Mouse (Mus musculus) forebrain, embryonic 13.5 days (tissue): ENCODE results near the gene Scmh1. TPM values are rescaled to one million over a fixed set of nuclear protein-coding genes. Genes with fewer than 3 reads are reported as not detected.

Experiments
- ATAC-seq: fragments of 200-750 bp; cut with Nextera tagmentation; 2 replicates; pipeline ENCODE4 v1.8.0; 2017
- H3K27ac ChIP-seq: fragments of 300-500 bp; sonication (generic); 2 replicates; pipeline ENCODE4 v1.5.1; 2015; ENCODE audit warnings: inconsistent platforms, mild to moderate bottlenecking, moderate library complexity
- H3K27me3 ChIP-seq: fragments of 300-500 bp; sonication (generic); 2 replicates; pipeline ENCODE4 v1.6.1; 2015; ENCODE audit warnings: mild to moderate bottlenecking, inconsistent platforms
- H3K36me3 ChIP-seq: fragments of 300-500 bp; sonication (generic); 2 replicates; pipeline ENCODE4 v1.6.1; 2015; ENCODE audit warnings: mild to moderate bottlenecking, inconsistent platforms; ENCODE audit not compliant: poor library complexity, severe bottlenecking
- H3K4me1 ChIP-seq: fragments of 300-500 bp; sonication (generic); 2 replicates; pipeline ENCODE4 v1.6.1; 2015; ENCODE audit warnings: inconsistent platforms
- H3K4me2 ChIP-seq: fragments of 300-500 bp; sonication (generic); 2 replicates; pipeline ENCODE4 v1.6.1; 2015; ENCODE audit warnings: inconsistent platforms, mild to moderate bottlenecking, moderate library complexity
- H3K4me3 ChIP-seq: fragments of 300-500 bp; sonication (generic); 2 replicates; pipeline ENCODE4 v1.5.1; 2015; ENCODE audit warnings: mild to moderate bottlenecking, inconsistent platforms
- H3K9ac ChIP-seq: fragments of 300-500 bp; sonication (generic); 2 replicates; pipeline ENCODE4 v1.6.1; 2015; ENCODE audit warnings: mild to moderate bottlenecking, inconsistent platforms
- H3K9me3 ChIP-seq: fragments of 300-500 bp; sonication (generic); replicated peaks from 2 replicates; pipeline ENCODE4 v1.6.1; 2016; ENCODE audit warnings: inconsistent platforms
- WGBS: fragments of 180-500 bp; shearing (Covaris S2); methylation state at CpG from one replicate; pipeline ENCODE4 v1.1.7; 2015; 5-methylcytosine and 5-hydroxymethylcytosine counted together
- polyA plus RNA-seq: library from polyadenylated mRNA; unstranded; fragments of >200 nt; fragmentation: Nextera tagmentation; extraction: Ambion mirVana; gene quantifications from 2 replicates; pipeline ENCODE4 v1.2.1, GENCODE M21; 2015

Scmh1 gene
- 48.9 and 49.7 TPM in 2 replicates for polyA plus RNA-seq

DNA sequence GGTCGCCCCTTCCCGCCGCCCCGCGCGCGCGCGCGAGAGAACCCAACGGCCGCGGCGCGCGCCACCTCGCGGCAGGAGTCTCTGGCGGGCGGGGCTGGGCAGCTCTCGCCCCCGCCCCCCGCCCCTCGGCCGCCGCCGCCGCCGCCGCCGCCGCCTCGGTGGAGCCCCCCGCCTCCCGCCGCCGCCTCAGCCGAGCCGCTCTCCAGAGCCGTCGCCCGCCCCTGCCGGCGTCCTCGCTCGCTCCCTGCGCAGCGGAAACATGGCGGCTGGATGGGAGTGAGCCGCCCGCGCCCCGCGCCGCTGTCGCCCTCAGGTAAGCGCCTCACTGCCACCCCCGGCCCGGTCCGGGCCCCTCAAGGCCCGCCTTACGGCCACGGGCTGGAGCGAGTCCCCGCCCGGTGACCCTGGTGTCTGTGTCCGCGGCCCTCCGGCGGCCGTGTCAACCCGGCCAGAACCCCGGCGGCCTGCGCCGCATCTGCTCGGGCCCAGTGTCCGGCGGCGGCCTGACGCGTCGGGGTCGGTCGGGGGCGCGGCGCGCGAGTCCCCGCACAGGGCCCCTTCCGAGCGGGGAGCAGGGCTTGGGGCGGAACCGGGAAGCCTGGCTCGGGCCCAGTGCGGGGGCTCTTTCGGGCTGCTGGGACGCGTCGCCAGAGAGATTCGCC is at the start of gene Scmh1:
Gene Scmh1 (plus strand): TSS at position 138 of the 662 bp plus-strand sequence.
- Histone ChIP-seq H3K36me3 (no peaks in the 10 kb centered on the region), H3K9ac (peak within 1 kb of the TSS; percentile 99), H3K4me2 (peak within 1 kb of the TSS; percentile 65), H3K27ac (peak within 1 kb of the TSS; percentile 92), H3K4me1 (peaks cover 24% of the 10 kb centered on the region), H3K27me3 (peaks cover 9% of the 10 kb centered on the region; the same call in 1 of the 2 replicates), H3K4me3 (peak within 1 kb of the TSS; percentile 97), H3K9me3 (no peaks in the 10 kb centered on the region)
- WGBS, result under 1% methylated on average over 71 of the region's 102 CpGs
- peak; percentile 89 for ATAC-seq

DNA sequence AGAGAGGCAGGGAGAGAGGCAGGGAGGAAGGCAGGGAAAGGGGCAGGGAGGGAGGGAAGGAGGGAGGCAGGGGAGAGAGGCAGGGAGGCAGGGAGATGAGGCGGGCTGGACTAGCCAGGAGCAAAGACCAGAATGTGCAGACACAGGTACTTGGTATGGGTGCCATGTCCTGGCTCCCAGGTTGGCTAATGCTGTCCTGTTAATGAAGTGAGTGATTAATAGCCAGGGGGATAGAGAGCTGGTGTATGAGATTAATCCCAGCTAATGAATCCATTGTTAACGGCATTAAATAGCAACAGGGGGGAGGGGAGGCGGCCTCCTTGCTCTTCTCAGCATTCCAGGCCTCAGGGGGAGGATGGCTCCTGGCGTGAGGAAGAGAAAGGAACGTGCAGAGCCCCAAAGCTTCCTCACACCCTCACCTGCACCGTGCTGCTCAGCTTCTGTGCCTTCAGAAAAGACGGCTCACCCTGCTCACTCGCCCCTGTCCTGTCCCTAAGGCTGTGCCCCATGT is 45.0 kb upstream of the Scmh1 start:
- no peaks in the 10 kb centered on the region for H3K9me3 ChIP-seq
- H3K9ac ChIP-seq, result peak overlapping the region; percentile 23; the same call in 1 of the 2 replicates
- ATAC-seq, result peak; percentile 41; the same call in 1 of the 2 replicates
- H3K27ac ChIP-seq, result peak overlapping the region; percentile 69
- H3K4me2 ChIP-seq, result no peak overlapping the region
- no peak overlapping the region for H3K4me3 ChIP-seq
- H3K36me3 ChIP-seq, result no peaks in the 10 kb centered on the region
- 4% methylated on average over 8 of the region's 8 CpGs for WGBS
- H3K4me1 ChIP-seq, result peaks cover 23% of the 10 kb centered on the region
- H3K27me3 ChIP-seq, result peaks cover 3% of the 10 kb centered on the region; the same call in 1 of the 2 replicates

DNA sequence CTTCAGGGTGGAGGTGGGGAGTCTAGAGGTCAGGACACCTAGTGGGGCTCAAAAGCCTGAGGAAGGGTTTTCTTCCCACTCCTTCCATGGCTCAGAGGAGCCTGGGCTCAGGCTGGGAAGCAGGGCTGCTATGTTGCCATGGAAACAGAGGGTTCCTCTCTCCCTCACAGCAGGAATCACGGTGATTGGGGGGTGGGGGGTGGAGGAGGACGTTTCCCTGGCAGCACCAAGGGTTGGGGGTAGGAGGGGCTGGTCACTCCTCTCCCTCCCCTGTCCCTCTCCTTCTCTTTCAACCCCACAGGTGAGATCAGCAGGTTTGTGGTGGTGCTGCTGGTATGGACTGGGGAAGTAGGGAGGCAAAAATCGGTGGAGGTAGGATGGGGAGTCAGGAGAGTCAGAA is 40.4 kb upstream of the Scmh1 start:
- peaks cover 10% of the 10 kb centered on the region; the same call in 1 of the 2 replicates for H3K27me3 ChIP-seq
- no peaks in the 10 kb centered on the region for H3K9me3 ChIP-seq
- 4% methylated on average over 3 of the region's 3 CpGs for WGBS
- peaks cover 45% of the 10 kb centered on the region for H3K4me1 ChIP-seq
- no peak overlapping the region for H3K4me3 ChIP-seq
- peak overlapping the region; percentile 22 for H3K4me2 ChIP-seq
- H3K36me3 ChIP-seq, result no peaks in the 10 kb centered on the region
- H3K9ac ChIP-seq, result 0 out of 2 replicates have a peak overlapping the region, but pooled peaks have one; percentile 3
- H3K27ac ChIP-seq, result peak overlapping the region; percentile 37
- peak; percentile 56 for ATAC-seq

DNA sequence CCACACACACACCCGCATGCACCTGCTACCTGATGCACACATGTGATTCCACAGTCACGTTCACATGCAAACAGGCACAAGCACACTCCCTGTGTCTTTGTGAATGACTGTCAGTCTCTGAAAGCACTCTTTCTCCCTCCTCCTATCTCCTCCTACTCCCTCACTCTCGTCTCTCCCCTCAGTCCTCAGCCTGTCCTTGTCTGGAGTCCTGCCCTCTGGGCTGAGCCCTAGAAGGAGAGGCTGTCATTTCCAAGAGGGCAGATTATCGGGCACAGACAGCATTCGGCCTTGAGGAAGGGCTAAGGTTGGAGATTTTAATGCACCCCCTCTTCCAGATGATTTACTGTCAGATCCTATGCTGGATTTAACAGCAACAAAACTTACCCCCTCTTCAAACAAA is 39.6 kb upstream of the Scmh1 start:
- ATAC-seq, result peak; percentile 20; the same call in 1 of the 2 replicates
- peak overlapping the region; percentile 37 for H3K27ac ChIP-seq
- peak overlapping the region; percentile 22; the same call in 1 of the 2 replicates for H3K4me2 ChIP-seq

DNA sequence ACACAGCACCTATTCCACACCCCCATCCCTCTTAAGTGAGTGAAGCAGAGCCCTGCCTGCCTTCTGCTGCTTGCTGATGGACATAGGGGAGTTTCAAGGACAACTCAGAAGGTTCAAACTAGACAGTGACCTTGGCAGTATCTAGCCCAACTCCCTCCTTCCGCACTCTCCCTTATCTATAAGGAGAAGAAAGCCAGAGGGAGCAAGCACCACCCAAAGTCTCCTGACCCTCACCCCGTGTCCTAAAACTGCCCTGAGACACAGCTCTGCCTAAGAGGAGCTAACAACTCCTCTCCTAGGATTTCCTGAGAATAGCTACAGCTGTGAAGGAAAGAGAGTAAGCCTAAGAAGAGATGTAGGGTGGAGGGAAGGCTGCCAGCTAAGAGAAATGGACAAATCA is 37.0 kb upstream of the Scmh1 start:
- 83% methylated on average over 2 of the region's 2 CpGs for WGBS
- Histone ChIP-seq H3K9ac (no peak overlapping the region), H3K4me1 (peaks cover 55% of the 10 kb centered on the region), H3K27ac (no peak overlapping the region), H3K27me3 (peaks cover 12% of the 10 kb centered on the region; the same call in 1 of the 2 replicates), H3K36me3 (no peaks in the 10 kb centered on the region), H3K4me2 (no peak overlapping the region), H3K4me3 (no peak overlapping the region), H3K9me3 (no peaks in the 10 kb centered on the region)
- ATAC-seq, result no peak

More for the DNA sequence above, 39.6 kb upstream of the Scmh1 start:
- no peaks in the 10 kb centered on the region for H3K9me3 ChIP-seq
- peaks cover 47% of the 10 kb centered on the region for H3K4me1 ChIP-seq
- H3K9ac ChIP-seq, result peak overlapping the region; percentile 3; the same call in 1 of the 2 replicates
- peaks cover 10% of the 10 kb centered on the region; the same call in 1 of the 2 replicates for H3K27me3 ChIP-seq
- H3K4me3 ChIP-seq, result no peak overlapping the region
- 21% methylated on average over 5 of the region's 5 CpGs for WGBS
- H3K36me3 ChIP-seq, result no peaks in the 10 kb centered on the region

DNA sequence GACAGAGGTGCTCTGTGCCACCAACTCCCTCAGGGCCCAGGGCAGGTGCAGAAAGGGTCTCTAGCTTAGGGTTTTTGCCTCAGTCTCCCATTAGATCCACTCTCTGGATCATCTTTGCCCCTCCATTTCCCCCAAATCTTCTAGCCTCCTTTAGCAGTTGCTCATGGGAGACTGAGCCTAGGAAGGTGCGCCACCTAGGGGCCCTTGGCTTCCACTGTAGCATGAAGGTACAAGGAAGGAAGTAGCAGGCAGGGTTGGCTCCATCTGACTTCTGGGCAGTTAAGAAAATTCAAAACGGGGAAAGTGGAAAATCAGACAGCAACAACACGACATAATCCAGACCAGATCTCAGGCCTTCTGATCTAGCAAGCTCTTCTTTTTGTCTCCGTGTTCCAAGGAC is 36.4 kb upstream of the Scmh1 start:
- Histone ChIP-seq H3K9me3 (no peaks in the 10 kb centered on the region), H3K27ac (0 out of 2 replicates have a peak overlapping the region, but pooled peaks have one; percentile 7), H3K36me3 (no peaks in the 10 kb centered on the region), H3K27me3 (peaks cover 12% of the 10 kb centered on the region; the same call in 1 of the 2 replicates), H3K4me1 (peaks cover 61% of the 10 kb centered on the region), H3K9ac (no peak overlapping the region), H3K4me2 (no peak overlapping the region), H3K4me3 (no peak overlapping the region)
- ATAC-seq, result peak; percentile 55
- 11% methylated on average over 4 of the region's 4 CpGs for WGBS

DNA sequence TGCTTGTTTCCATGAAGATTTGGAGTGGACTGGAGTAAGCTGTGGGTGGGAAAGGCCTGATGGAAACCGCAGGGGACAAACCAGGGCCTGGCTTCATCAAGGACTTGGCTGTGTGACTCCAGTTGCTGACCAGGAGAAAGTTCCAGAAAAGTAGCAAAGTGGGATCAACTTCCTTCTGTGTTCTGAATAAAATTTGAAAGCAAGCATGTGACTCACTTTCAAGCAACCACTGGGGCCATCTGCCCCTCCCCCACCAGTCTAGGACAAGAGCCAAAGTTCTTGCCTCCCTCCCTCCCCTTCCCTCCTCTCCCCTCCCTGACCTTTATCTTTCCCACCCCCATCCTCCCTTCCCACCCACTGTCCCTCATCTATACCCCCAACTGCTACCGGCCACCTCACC is 35.9 kb upstream of the Scmh1 start:
- Histone ChIP-seq H3K9ac (no peak overlapping the region; the same call in 1 of the 2 replicates), H3K27me3 (peaks cover 12% of the 10 kb centered on the region; the same call in 1 of the 2 replicates), H3K4me2 (no peak overlapping the region; the same call in 1 of the 2 replicates), H3K4me3 (no peak overlapping the region), H3K36me3 (no peaks in the 10 kb centered on the region), H3K4me1 (peaks cover 62% of the 10 kb centered on the region), H3K27ac (peak overlapping the region; percentile 62), H3K9me3 (no peaks in the 10 kb centered on the region)
- ATAC-seq, result no peak
- 26% methylated on average over 2 of the region's 2 CpGs for WGBS

DNA sequence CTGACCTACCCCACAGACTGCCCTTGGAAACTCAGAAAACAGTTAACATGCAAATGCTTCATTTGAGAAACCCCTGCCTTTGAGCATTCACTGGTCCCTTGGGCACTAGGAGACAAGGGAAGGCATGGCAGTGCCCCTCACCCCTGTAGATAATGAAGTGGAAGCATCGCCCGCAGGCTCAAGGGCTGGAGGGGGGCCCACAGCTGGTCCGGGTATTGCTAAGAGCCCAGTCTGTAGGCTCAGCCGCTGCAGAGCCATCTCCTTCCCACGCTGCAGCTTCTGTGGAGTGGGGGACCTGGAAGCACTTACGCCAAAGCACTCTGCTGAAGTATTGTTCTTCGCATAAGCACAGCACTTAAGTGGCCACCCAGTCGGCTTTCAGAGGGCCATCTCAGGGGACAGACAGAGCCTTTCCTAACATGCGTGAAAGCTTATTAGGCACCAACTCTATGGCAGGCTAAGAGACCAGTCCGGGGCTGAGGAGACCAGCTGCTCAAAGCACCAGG is 35.2 kb upstream of the Scmh1 start:
- Histone ChIP-seq H3K27me3 (peaks cover 12% of the 10 kb centered on the region; the same call in 1 of the 2 replicates), H3K4me1 (peaks cover 56% of the 10 kb centered on the region), H3K9me3 (no peaks in the 10 kb centered on the region), H3K9ac (peak overlapping the region; percentile 47), H3K4me3 (no peak overlapping the region), H3K27ac (peak overlapping the region; percentile 62), H3K4me2 (peak overlapping the region; percentile 41), H3K36me3 (no peaks in the 10 kb centered on the region)
- 7% methylated on average over 10 of the region's 10 CpGs for WGBS
- ATAC-seq, result peak; percentile 74

DNA sequence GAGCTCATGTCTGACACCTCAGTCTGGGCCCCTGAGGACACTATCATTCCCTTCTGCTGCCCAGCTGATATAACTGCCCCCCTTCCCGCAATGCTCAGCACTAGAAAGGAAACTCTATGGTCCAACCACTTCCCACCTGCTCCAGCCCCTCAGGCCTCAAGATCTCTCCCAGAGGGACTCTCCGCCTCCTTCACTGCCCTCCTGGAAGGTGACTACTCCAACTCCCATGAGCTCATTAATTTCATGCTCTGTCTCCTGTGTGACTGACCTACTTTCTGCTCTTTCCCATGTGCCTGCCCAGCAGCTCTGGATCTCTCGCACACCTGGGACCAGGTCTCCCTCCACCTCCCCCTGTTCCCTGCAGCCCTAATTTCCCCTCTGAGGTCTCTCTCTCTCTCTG is 32.2 kb upstream of the Scmh1 start:
- no peak for ATAC-seq
- Histone ChIP-seq H3K9ac (peak overlapping the region; percentile 37), H3K9me3 (no peaks in the 10 kb centered on the region), H3K4me1 (peaks cover 47% of the 10 kb centered on the region), H3K4me2 (no peak overlapping the region), H3K36me3 (no peaks in the 10 kb centered on the region), H3K27me3 (peaks cover 11% of the 10 kb centered on the region; the same call in 1 of the 2 replicates), H3K27ac (peak overlapping the region; percentile 31; the same call in 1 of the 2 replicates), H3K4me3 (no peak overlapping the region)
- WGBS, result 83% methylated on average over 3 of the region's 3 CpGs

DNA sequence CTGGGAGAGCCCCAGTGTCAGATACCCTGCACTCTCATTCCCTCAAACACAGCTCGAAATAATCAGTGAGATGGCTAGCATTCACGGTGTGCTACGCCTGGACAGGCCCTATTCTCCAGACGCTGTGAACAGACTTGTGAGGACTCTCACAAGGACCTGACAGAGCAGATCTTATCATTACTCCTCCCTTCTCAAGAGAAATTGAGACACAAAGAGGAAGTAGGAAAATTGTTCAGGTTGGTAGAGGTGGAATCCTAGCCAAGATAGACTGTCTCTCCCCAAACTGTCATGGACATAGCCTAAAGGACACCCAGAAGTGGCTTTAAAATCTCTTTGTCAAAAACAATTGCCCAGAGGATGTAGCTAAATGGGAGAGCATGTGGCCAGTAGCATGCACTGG is 31.3 kb upstream of the Scmh1 start:
- H3K9ac ChIP-seq, result no peak overlapping the region
- H3K4me1 ChIP-seq, result peaks cover 41% of the 10 kb centered on the region
- ATAC-seq, result no peak
- H3K27ac ChIP-seq, result no peak overlapping the region
- no peak overlapping the region for H3K4me2 ChIP-seq
- no peaks in the 10 kb centered on the region for H3K36me3 ChIP-seq
- WGBS, result 14% methylated on average over 4 of the region's 4 CpGs
- H3K4me3 ChIP-seq, result no peak overlapping the region
- H3K27me3 ChIP-seq, result 0 out of 2 replicates have a peak, but pooled peaks cover 13% of the 10 kb centered on the region
- H3K9me3 ChIP-seq, result no peaks in the 10 kb centered on the region

DNA sequence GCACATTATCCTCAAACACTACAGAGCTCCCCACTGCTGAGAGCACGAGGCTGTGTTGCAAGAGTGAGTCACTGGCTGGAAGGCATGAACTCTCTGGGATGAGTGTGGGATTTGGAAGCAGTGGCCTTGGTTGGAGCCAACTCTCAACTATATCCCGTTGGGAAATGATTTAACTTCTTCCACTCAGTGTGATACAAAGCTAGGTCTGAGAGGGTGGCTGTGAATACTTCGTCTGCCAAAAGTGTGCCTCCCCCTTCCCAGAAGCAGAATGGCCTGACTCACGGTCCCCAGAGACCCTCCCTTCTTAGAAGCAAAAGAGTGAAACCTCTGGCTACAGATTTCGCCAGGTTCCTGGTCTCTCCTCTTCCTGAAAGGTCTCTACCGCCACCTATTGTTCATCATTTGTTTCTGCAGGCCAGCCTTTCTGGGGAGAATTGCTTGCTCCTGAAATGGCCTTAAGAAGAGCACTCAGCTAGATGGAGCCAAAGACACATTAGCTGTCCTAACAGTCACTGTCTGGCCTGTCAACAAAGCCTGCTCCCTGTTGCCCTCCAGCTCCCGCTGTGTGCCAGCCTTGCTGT is 24.2 kb upstream of the Scmh1 start:
- no peaks in the 10 kb centered on the region for H3K9me3 ChIP-seq
- H3K4me3 ChIP-seq, result no peak overlapping the region
- 9% methylated on average over 7 of the region's 7 CpGs for WGBS
- no peak overlapping the region for H3K4me2 ChIP-seq
- ATAC-seq, result peak; percentile 86
- H3K4me1 ChIP-seq, result peaks cover 12% of the 10 kb centered on the region; the same call in 1 of the 2 replicates
- H3K36me3 ChIP-seq, result no peaks in the 10 kb centered on the region
- no peak overlapping the region for H3K27ac ChIP-seq
- H3K27me3 ChIP-seq, result peaks cover 44% of the 10 kb centered on the region
- H3K9ac ChIP-seq, result no peak overlapping the region

DNA sequence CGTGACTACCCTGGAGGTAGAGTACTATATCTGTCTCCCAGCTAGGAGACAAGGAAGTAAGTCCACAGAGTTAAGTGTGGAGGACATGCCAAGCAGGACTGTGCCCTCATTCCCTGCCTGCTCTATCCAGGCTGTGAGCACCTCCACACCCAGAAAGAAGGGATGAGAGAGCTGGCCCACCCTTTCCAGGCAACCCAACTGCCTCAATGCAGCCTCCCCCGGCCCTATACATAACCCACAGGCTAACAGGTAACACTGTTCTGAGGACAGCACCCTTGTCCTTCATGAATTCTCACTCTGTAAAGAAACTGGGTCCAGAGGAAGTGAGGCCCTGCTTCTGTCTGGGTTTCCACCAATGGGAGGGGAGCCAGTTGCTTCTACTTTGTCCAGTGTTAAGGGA is 19.6 kb upstream of the Scmh1 start:
- 94% methylated on average over 2 of the region's 2 CpGs for WGBS
- Histone ChIP-seq H3K27me3 (peaks cover 49% of the 10 kb centered on the region), H3K9me3 (no peaks in the 10 kb centered on the region), H3K9ac (no peak overlapping the region), H3K4me1 (peaks cover 21% of the 10 kb centered on the region), H3K27ac (no peak overlapping the region), H3K36me3 (no peaks in the 10 kb centered on the region), H3K4me2 (no peak overlapping the region), H3K4me3 (no peak overlapping the region)
- no peak for ATAC-seq
